Mouse (Mus musculus): ENCODE measurements at regions not wholly inside any gene's neighbourhood (a gene's known extent, or its start where the extent isn't known, plus 50 kb on each side); places are given as distances from the start of the nearest gene placed in this dataset.

- no peak for TF ChIP-seq CTCF (conservative IDR thresholded peaks at IDR 0.05; ENCODE audit: low read length)
- TF ChIP-seq POU5F1 (IDR thresholded peaks at IDR 0.05; ENCODE audit: borderline replicate concordance, low read length), result no peak
- no peak for TF ChIP-seq NANOG (IDR thresholded peaks at IDR 0.05; ENCODE audit: borderline replicate concordance, low read length)
Measured at GRCm38 (mm10) chr10:17528116-17528515, 194.9 kb upstream of the Cited2 start.
